Mouse (Mus musculus): ENCODE measurements around the gene Rras. TPM values are rescaled to one million over a fixed set of nuclear protein-coding genes. Genes with fewer than 3 reads are reported as not detected.

The Rras gene
- polyA plus RNA-seq, 1 experiment from 2014 or later: 53.0 TPM

DNA sequence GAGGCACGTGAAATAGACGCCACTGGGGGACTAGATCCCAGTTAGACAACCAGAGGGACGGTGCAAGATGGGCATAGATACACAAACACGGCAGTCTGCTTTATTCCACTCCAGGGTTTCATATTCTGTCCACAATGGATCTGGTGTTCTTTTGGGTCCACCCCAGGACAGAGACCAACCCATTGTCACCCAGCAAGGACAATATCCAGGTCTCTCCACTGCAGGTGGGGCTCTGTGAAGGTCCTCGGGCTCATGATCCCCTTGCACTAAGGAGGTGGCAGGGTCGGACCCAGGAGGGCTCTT lies 42.7 kb upstream of the Rras start:
- ATAC-seq (replicated peaks; ENCODE audit: low FRiP score, low read depth): no peak
- no peak for TF ChIP-seq CTCF (IDR thresholded peaks at IDR 0.05; ENCODE audit: low read depth)
- 23% methylated on average over 6 of the region's 6 CpGs for WGBS
- no peak for DNase-seq (ENCODE audit: low spot score)
- Histone ChIP-seq H3K9me3 (replicated peaks; ENCODE audit: low read length) (no peaks in the 10 kb centered on the region), H3K27ac (no peak overlapping the region), H3K27me3 (ENCODE audit: insufficient read depth, low read length) (no peaks in the 10 kb centered on the region), H3K9ac (ENCODE audit: low read depth, low read length) (no peak overlapping the region), H3K4me3 (replicated peaks; ENCODE audit: low read depth, low read length) (no peak overlapping the region), H3K36me3 (ENCODE audit: insufficient read depth, low read length) (peaks cover 39% of the 10 kb centered on the region; the same call in 1 of the 2 replicates), H3K4me2 (ENCODE audit: low read length) (peak overlapping the region; percentile 70; the same call in 1 of the 2 replicates), H3K4me1 (replicated peaks; ENCODE audit: insufficient read depth, low read length) (peaks cover 10% of the 10 kb centered on the region)

DNA sequence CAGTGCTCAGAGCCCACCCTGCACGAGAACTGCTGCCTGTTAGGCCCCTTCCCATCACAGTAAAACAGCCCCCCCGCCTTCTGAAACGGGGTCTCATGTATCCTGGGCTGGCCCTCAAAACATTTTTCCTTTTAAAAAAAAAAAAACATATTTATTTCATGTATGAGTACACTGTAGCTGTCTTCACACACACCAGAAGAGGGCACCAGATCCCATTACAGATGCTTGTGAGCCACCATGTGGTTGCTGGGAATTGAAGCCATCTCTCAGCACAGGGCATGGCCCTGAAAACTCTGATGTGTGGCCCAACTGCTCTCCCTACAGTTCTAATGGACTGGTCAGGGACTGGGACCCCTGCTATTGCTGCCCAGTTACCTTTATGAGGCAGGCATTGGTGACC lies 39.5 kb upstream of the Rras start:
- Histone ChIP-seq H3K4me2 (ENCODE audit: low read length) (no peak overlapping the region), H3K4me3 (replicated peaks; ENCODE audit: low read depth, low read length) (no peak overlapping the region), H3K27ac (no peak overlapping the region), H3K27me3 (ENCODE audit: insufficient read depth, low read length) (no peaks in the 10 kb centered on the region), H3K4me1 (replicated peaks; ENCODE audit: insufficient read depth, low read length) (peaks cover 8% of the 10 kb centered on the region), H3K9ac (ENCODE audit: low read depth, low read length) (no peak overlapping the region), H3K36me3 (ENCODE audit: insufficient read depth, low read length) (peaks cover 60% of the 10 kb centered on the region), H3K9me3 (replicated peaks; ENCODE audit: low read length) (no peaks in the 10 kb centered on the region)
- DNase-seq (ENCODE audit: low spot score): no peak
- TF ChIP-seq CTCF (IDR thresholded peaks at IDR 0.05; ENCODE audit: low read depth): peak; percentile 18; the same call in 1 of the 2 replicates
- no peak for ATAC-seq (replicated peaks; ENCODE audit: low FRiP score, low read depth)
- 94% methylated on average over 3 of the region's 3 CpGs for WGBS

DNA sequence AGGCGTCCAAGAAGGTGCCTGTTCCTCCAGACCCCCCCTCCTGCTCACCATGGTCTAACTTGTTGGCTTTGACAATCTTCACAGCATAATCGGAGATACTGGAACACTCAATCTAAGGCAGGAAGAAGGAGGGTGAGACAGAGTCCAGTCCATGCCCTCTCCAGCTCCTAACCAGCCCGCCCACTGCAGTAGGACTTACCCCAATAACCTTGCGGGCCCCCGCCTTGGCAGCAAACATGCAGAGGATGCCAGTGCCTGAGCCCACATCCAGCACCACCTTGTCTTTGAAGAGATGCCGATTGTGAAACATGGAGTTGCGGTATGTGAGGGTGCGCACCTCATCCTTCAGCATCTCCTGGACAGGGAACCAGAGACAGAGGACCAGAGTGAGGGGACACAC lies 36.2 kb upstream of the Rras start:
- H3K4me1 ChIP-seq (replicated peaks; ENCODE audit: insufficient read depth, low read length): peaks cover 10% of the 10 kb centered on the region; the same call in 1 of the 2 replicates
- H3K9ac ChIP-seq (ENCODE audit: low read depth, low read length): no peak overlapping the region
- WGBS: 94% methylated on average over 8 of the region's 8 CpGs
- H3K4me2 ChIP-seq (ENCODE audit: low read length): no peak overlapping the region
- H3K4me3 ChIP-seq (replicated peaks; ENCODE audit: low read depth, low read length): no peak overlapping the region
- no peaks in the 10 kb centered on the region for H3K9me3 ChIP-seq (replicated peaks; ENCODE audit: low read length)
- DNase-seq (ENCODE audit: low spot score): no peak
- ATAC-seq (replicated peaks; ENCODE audit: low FRiP score, low read depth): no peak
- H3K36me3 ChIP-seq (ENCODE audit: insufficient read depth, low read length): peaks cover 53% of the 10 kb centered on the region
- H3K27me3 ChIP-seq (ENCODE audit: insufficient read depth, low read length): no peaks in the 10 kb centered on the region
- no peak overlapping the region for H3K27ac ChIP-seq
- no peak for TF ChIP-seq CTCF (IDR thresholded peaks at IDR 0.05; ENCODE audit: low read depth)

DNA sequence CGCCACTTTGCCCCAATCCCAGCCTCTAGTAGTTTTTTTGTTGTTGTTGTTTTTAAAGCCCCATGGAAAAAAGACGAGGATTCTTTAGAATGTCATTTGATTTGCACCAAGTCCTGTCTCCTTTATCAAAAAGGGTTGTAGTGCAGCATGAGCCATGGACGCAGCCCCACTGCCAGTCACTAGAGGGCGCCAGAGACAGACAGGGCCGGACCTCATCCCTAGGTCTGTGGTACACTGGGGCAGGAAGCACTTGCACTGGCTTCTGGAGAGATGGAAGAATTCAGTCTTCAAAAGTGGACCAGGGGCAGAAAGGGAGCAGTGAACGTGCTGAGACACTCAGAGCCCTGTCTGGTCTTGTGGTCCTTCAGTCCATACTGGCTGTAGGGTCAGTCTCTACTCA lies 34.7 kb upstream of the Rras start:
- WGBS: 29% methylated on average over 6 of the region's 6 CpGs
- Histone ChIP-seq H3K4me3 (replicated peaks; ENCODE audit: low read depth, low read length) (no peak overlapping the region), H3K36me3 (ENCODE audit: insufficient read depth, low read length) (peaks cover 41% of the 10 kb centered on the region)

DNA sequence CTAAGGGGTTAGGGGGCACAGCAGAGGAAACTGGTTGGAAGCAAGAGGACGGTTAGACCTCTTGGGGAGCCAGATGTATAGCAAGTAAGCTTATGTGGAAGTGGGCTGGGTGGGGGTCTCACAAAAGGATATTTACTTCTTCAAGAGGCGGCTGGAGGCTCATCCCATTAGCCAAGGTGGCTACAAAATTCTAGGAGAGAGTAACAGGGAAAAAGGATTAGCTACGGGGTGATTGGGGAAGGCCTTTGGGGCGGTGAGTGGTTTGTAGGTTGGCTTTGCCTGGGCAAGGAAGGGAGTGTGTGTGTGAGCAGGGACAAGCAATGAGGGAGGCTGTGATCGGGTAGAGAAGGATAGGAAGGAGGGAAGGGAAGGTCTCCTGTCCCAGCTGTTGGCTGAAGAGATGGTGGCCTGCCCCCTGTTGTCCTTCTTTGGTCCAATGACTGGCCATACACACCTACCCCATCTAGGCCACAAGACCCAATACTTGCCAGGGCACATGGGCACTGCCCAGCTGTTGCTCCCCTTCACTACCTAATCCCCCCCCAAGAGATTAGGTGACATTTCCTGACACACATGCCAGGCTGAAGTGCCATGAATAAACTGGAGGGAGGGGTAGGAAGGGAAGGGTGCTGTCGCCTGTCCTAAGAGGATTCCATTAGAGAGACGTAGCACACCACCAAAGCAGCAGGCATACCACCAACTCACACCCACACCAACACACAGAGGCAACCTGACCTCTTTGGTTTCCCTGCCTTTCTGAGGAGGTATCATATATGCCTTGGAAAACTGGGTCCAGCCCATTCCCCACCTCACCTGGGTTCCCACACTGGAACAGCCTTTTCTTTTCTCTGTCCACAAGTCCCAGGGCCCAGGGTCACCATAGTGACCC lies 33.6 kb upstream of the Rras start:
- H3K27ac ChIP-seq: no peak overlapping the region
- no peaks in the 10 kb centered on the region for H3K9me3 ChIP-seq (replicated peaks; ENCODE audit: low read length)
- peak overlapping the region; percentile 86 for H3K4me2 ChIP-seq (ENCODE audit: low read length)
- ATAC-seq (replicated peaks; ENCODE audit: low FRiP score, low read depth) (no peak), DNase-seq (ENCODE audit: low spot score) (no peak)
- WGBS: 64% methylated on average over 7 of the region's 7 CpGs
- peaks cover 19% of the 10 kb centered on the region; the same call in 1 of the 2 replicates for H3K4me1 ChIP-seq (replicated peaks; ENCODE audit: insufficient read depth, low read length)
- H3K36me3 ChIP-seq (ENCODE audit: insufficient read depth, low read length): peaks cover 29% of the 10 kb centered on the region
- TF ChIP-seq CTCF (IDR thresholded peaks at IDR 0.05; ENCODE audit: low read depth): no peak; the same call in 1 of the 2 replicates
- H3K27me3 ChIP-seq (ENCODE audit: insufficient read depth, low read length): no peaks in the 10 kb centered on the region
- H3K4me3 ChIP-seq (replicated peaks; ENCODE audit: low read depth, low read length): no peak overlapping the region
- H3K9ac ChIP-seq (ENCODE audit: low read depth, low read length): 0 out of 2 replicates have a peak overlapping the region, but pooled peaks have one; percentile 18

More for the DNA sequence above, 34.7 kb upstream of the Rras start:
- Histone ChIP-seq H3K27me3 (ENCODE audit: insufficient read depth, low read length) (no peaks in the 10 kb centered on the region), H3K4me2 (ENCODE audit: low read length) (no peak overlapping the region), H3K9me3 (replicated peaks; ENCODE audit: low read length) (no peaks in the 10 kb centered on the region), H3K4me1 (replicated peaks; ENCODE audit: insufficient read depth, low read length) (peaks cover 15% of the 10 kb centered on the region; the same call in 1 of the 2 replicates), H3K27ac (no peak overlapping the region), H3K9ac (ENCODE audit: low read depth, low read length) (no peak overlapping the region)
- TF ChIP-seq CTCF (IDR thresholded peaks at IDR 0.05; ENCODE audit: low read depth): peak; percentile 91
- no peak for ATAC-seq (replicated peaks; ENCODE audit: low FRiP score, low read depth)
- peak; percentile 86 for DNase-seq (ENCODE audit: low spot score)

- Histone ChIP-seq H3K27ac (0 out of 2 replicates have a peak overlapping the region, but pooled peaks have one; percentile 96), H3K4me1 (replicated peaks; ENCODE audit: insufficient read depth, low read length) (peaks cover 19% of the 10 kb centered on the region; the same call in 1 of the 2 replicates), H3K4me3 (replicated peaks; ENCODE audit: low read depth, low read length) (0 out of 2 replicates have a peak overlapping the region, but pooled peaks have one; percentile 97), H3K4me2 (ENCODE audit: low read length) (peak overlapping the region; percentile 86), H3K36me3 (ENCODE audit: insufficient read depth, low read length) (peaks cover 23% of the 10 kb centered on the region), H3K27me3 (ENCODE audit: insufficient read depth, low read length) (no peaks in the 10 kb centered on the region), H3K9me3 (replicated peaks; ENCODE audit: low read length) (no peaks in the 10 kb centered on the region), H3K9ac (ENCODE audit: low read depth, low read length) (no peak overlapping the region)
- ATAC-seq (replicated peaks; ENCODE audit: low FRiP score, low read depth) (no peak), DNase-seq (ENCODE audit: low spot score) (no peak)
- TF ChIP-seq CTCF (IDR thresholded peaks at IDR 0.05; ENCODE audit: low read depth): no peak
- 33% methylated on average over 3 of the region's 3 CpGs for WGBS
Observed at GRCm38 (mm10) chr7:44984833-44985164, 33.0 kb upstream of the Rras start.

Data from kidney, postnatal 0 days (tissue).